Mouse (Mus musculus) adipose tissue, adult 10 weeks (tissue): ENCODE data around the gene Jak2. TPM values are rescaled to one million over a fixed set of nuclear protein-coding genes. Genes with fewer than 3 reads are reported as not detected.

Experiments
- polyA plus RNA-seq: library from polyadenylated mRNA; stranded (reverse); fragments of 350-450 nt; fragmentation: Illumina TruSeq; extraction: RNeasy Lipid Tissue Mini Kit (QIAGEN cat#74804); gene quantifications from one replicate; pipeline ENCODE4 v1.2.3, GENCODE M21; 2014; ENCODE audit warnings: low read depth, low replicate concordance

Jak2 gene
- polyA plus RNA-seq, result 26.7 TPM

DNA sequence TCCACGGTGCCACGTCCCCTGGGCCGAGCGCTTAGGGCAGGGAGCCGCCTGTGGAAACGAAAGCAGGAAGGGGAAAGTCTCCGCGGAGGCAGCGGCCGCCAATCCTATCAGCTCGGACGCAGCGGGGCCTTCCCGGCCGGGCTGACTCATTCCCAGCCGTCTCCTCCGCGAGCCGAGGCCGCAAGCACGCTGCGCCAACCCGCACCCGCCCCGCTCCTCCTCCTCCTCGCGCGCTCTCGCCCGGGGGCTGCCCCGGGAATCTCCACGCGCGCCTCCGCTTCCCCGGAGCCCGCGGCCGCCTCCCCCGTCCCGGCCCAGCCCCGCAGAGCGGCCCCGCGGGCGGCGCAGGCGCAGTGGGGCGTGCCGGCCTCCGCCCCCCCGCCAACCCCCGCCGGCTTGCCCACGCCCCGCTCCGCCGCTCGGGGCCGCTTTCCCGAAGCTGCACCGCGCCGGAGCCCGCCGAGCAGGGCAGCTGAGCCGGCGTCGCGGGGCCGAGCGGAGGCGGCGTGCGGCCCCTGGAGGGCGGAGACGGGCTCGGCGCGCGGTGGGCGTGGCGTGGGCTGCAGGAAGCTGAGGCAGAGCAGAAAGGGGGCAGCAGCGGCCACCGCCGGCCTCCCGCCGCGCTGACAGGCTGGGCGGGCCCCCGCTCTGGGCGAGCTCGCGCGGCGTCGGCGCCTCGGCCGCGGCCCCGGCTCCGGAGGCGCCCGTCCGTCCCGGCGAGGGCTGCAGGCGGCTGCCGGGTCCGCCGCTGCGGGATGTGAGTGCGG is at the start of gene Jak2:
Jak2 (plus strand) TSS at position 638 of the 767 bp plus-strand sequence.

DNA sequence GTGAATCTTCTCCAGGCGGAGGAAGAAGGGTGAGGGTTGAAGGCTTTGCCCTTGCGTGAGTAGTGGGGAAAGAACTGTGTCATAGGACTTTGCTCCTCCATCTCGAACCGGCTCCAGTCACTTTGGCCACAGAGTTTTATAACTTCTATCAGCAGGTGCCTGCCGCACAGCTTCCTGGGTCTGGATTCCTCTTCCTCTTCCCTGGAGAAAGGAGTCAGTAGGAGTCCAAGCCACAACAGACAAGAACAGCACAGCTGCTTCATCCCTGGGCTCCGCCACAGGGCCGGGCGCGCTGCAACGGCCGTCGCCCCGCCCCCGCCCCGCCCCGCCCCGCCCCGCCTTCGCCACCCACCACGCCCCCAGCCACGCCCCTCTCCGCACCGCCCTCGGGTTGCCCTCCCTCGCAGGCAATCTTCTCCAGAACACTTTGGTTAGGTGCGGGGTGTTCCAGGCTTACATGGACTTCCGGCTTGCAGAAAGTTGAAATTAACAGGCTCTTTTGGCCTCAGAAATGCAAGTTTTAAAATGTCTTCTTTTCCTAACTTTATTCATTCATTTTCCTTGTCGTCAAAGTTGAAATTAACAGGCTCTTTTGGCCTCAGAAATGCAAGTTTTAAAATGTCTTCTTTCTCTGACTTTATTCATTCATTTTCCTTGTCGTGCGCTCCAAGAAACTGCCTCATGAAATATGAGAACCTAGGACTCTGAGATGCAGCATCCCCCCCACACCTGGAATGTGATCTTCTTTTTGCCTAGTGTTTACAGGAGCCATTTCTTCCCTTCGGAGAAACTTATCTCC is 73.6 kb downstream of the Jak2 start, which contains the start of gene Insl6:
Insl6 (minus strand) TSS at position 304 of the 799 bp plus-strand sequence.

DNA sequence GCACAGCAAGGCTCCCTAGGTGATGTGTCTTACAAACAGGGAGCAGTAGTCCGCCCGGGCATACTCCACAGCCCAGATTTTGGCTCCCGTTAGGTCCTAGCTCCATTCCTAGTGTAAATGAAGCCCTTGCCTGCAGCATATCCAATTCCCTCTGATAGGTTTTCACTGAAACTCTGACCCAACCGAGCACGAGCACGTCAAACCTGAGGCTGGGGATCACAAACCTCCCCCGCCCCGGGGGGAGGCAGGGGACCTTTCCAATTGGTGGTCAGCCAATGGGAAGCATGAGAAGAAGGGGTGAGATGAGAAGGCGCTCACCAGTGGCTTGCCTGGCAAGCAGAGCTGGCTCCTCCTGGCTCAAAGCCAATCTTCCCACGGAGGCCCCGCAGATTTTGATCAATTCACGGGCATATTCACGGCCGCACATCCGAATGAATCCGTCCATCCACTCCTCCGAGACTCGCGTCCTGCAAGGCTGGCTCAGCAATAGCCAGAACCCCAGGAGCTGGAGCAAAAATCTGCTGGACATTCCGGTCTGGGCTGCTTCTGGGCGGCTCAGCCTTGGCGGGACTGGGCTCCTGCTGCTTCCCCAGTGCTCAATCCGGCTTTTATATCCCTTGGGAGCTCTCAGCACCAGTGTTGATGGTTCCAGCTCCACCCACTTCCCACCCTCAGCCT is 82.6 kb downstream of the Jak2 start, which contains the start of gene Rln1:
Rln1 (minus strand) TSS at position 603 of the 678 bp plus-strand sequence.

Other genes with a start within 250 kb of the Jak2 start
- gene Ak3, start 203.9 kb upstream of the Jak2 start, polyA plus RNA-seq, result 134 TPM
- gene Rcl1, start 150.5 kb upstream of the Jak2 start, polyA plus RNA-seq, result 18.8 TPM
- 26.4 TPM for gene Insl6, start 73.5 kb downstream of the Jak2 start, polyA plus RNA-seq
- not detected for gene Rln1, start 82.8 kb downstream of the Jak2 start, polyA plus RNA-seq
- 82.8 TPM for gene Plgrkt, start 115.6 kb downstream of the Jak2 start, polyA plus RNA-seq
- gene Cd274, start 115.6 kb downstream of the Jak2 start, polyA plus RNA-seq, result 6.6 TPM
- not detected for gene Pdcd1lg2, start 159.1 kb downstream of the Jak2 start, polyA plus RNA-seq